Mouse (Mus musculus) liver, adult 2 months (tissue): ENCODE measurements around the gene 1700008O03Rik.

Source experiments
- CTCF ChIP-seq: fragments of 200-500 bp; IDR thresholded peaks from 2 replicates; pipeline ENCODE4 v1.5.1; 2011; ENCODE audit warnings: low read depth, low read length, control low read depth
- POLR2A ChIP-seq: fragments of 200-500 bp; IDR thresholded peaks from 2 replicates; pipeline ENCODE4 v1.6.1; 2011; ENCODE audit warnings: low read length, control low read depth; ENCODE audit not compliant: insufficient read depth; ENCODE audit errors: extremely low read depth

GRCm38 (mm10) chr7:44343459-44344015 is 42.1 kb downstream of the 1700008O03Rik start:
- TF ChIP-seq CTCF (no peak), POLR2A (no peak)
